Mouse (Mus musculus) kidney, adult 2 months (tissue): ENCODE data around the gene Rerg. TPM values are rescaled to one million over a fixed set of nuclear protein-coding genes. Genes with fewer than 3 reads are reported as not detected.

ENCODE experiments used
- DNase-seq: peaks from one replicate; pipeline ENCODE4 v3.0.0; 2021
- H3K27ac ChIP-seq: fragments of 200-500 bp; 2 replicates; pipeline ENCODE4 v1.5.1; 2012; ENCODE audit warnings: low read depth, low read length, control low read depth, inconsistent platforms; ENCODE audit not compliant: insufficient read depth
- H3K27me3 ChIP-seq: fragments of 200-500 bp; replicated peaks from 2 replicates; pipeline ENCODE4 v1.6.1; 2012; ENCODE audit warnings: mild to moderate bottlenecking, moderate library complexity, low read length, inconsistent platforms; ENCODE audit not compliant: control insufficient read depth, insufficient read depth
- H3K36me3 ChIP-seq: fragments of 200-500 bp; 2 replicates; pipeline ENCODE4 v1.6.1; 2012; ENCODE audit warnings: mild to moderate bottlenecking, moderate library complexity, low read length, inconsistent platforms; ENCODE audit not compliant: control insufficient read depth, insufficient read depth
- H3K4me1 ChIP-seq: fragments of 200-500 bp; 2 replicates; pipeline ENCODE4 v1.6.1; 2011; ENCODE audit warnings: low read length; ENCODE audit not compliant: control insufficient read depth, insufficient read depth
- H3K4me3 ChIP-seq: fragments of 200-500 bp; 2 replicates; pipeline ENCODE4 v1.5.1; 2011; ENCODE audit warnings: mild to moderate bottlenecking, low read depth, low read length, control low read depth; ENCODE audit not compliant: insufficient read depth
- CTCF ChIP-seq: fragments of 200-500 bp; conservative IDR thresholded peaks from 2 replicates; pipeline ENCODE4 v1.5.1; 2011; ENCODE audit warnings: low read depth, mild to moderate bottlenecking, control low read depth, low read length, moderate library complexity, mixed read lengths; ENCODE audit not compliant: insufficient read depth, insufficient read length
- POLR2A ChIP-seq: fragments of 200-500 bp; IDR thresholded peaks from one replicate; pipeline ENCODE4 v1.6.1; 2011; ENCODE audit warnings: low read depth, low read length, control low read depth
- WGBS: fragments of 180-500 bp; shearing (Covaris S2); methylation state at CpG from one replicate; pipeline ENCODE4 v1.1.7; 2018; 5-methylcytosine and 5-hydroxymethylcytosine counted together
- polyA plus RNA-seq: library from polyadenylated mRNA; depleted of rRNA; stranded (reverse); fragments of >200 nt; gene quantifications from 2 replicates; pipeline ENCODE4 v1.2.3, GENCODE M21; 2012

The Rerg gene
- polyA plus RNA-seq, 1 experiment: 6.0 TPM

GRCm38 (mm10) chr6:137142796-137143195 is 27.5 kb downstream of the Rerg start:
- peak overlapping the region; percentile 73; the same call in 1 of the 2 replicates for H3K27ac ChIP-seq
- DNase-seq: peak; percentile 49

GRCm38 (mm10) chr6:137141247-137141820 is 29.0 kb downstream of the Rerg start:
- TF ChIP-seq CTCF (no peak), POLR2A (no peak)
- Histone ChIP-seq H3K27me3 (no peaks in the 10 kb centered on the region), H3K27ac (no peak overlapping the region), H3K4me3 (no peak overlapping the region), H3K36me3 (no peaks in the 10 kb centered on the region), H3K4me1 (0 out of 2 replicates have a peak, but pooled peaks cover 3% of the 10 kb centered on the region)
- WGBS: 75% methylated on average over 5 of the region's 5 CpGs
- no peak for DNase-seq

More at GRCm38 (mm10) chr6:137142796-137143195, 27.5 kb downstream of the Rerg start:
- H3K36me3 ChIP-seq: no peaks in the 10 kb centered on the region
- WGBS: 2% methylated on average over 11 of the region's 11 CpGs
- 0 out of 2 replicates have a peak, but pooled peaks cover 3% of the 10 kb centered on the region for H3K4me1 ChIP-seq
- no peak for TF ChIP-seq POLR2A
- no peak for TF ChIP-seq CTCF
- H3K27me3 ChIP-seq: no peaks in the 10 kb centered on the region
- no peak overlapping the region for H3K4me3 ChIP-seq

- no peak for TF ChIP-seq POLR2A
- TF ChIP-seq CTCF: no peak
- 75% methylated on average over 8 of the region's 8 CpGs for WGBS
- no peaks in the 10 kb centered on the region for H3K4me1 ChIP-seq
- no peaks in the 10 kb centered on the region for H3K27me3 ChIP-seq
- DNase-seq: no peak
- H3K4me3 ChIP-seq: no peak overlapping the region
- H3K27ac ChIP-seq: peak overlapping the region; percentile 64; the same call in 1 of the 2 replicates
- no peaks in the 10 kb centered on the region for H3K36me3 ChIP-seq
These were observed 31.5 kb downstream of the Rerg start for GRCm38 (mm10) chr6:137138822-137139221.

- Histone ChIP-seq H3K27me3 (no peaks in the 10 kb centered on the region), H3K27ac (no peak overlapping the region; the same call in none of the 2 replicates), H3K4me3 (no peak overlapping the region), H3K36me3 (no peaks in the 10 kb centered on the region), H3K4me1 (no peaks in the 10 kb centered on the region)
- WGBS: 35% methylated on average over 3 of the region's 3 CpGs
- TF ChIP-seq POLR2A: no peak
- TF ChIP-seq CTCF: no peak
- DNase-seq: no peak
These were observed 31.9 kb downstream of the Rerg start for GRCm38 (mm10) chr6:137138391-137138790.

- no peak overlapping the region for H3K27ac ChIP-seq
- 72% methylated on average over 4 of the region's 4 CpGs for WGBS
- TF ChIP-seq POLR2A (no peak), CTCF (no peak)
- no peaks in the 10 kb centered on the region for H3K27me3 ChIP-seq
- DNase-seq: no peak
- no peaks in the 10 kb centered on the region for H3K4me1 ChIP-seq
- no peak overlapping the region for H3K4me3 ChIP-seq
- no peaks in the 10 kb centered on the region for H3K36me3 ChIP-seq
These were observed 33.9 kb downstream of the Rerg start for GRCm38 (mm10) chr6:137136401-137136800.

GRCm38 (mm10) chr6:137135506-137136391 is 34.5 kb downstream of the Rerg start:
- no peak for TF ChIP-seq POLR2A
- TF ChIP-seq CTCF: no peak
- H3K27me3 ChIP-seq: no peaks in the 10 kb centered on the region
- no peaks in the 10 kb centered on the region for H3K36me3 ChIP-seq
- WGBS: 43% methylated on average over 20 of the region's 20 CpGs
- no peaks in the 10 kb centered on the region for H3K4me1 ChIP-seq
- peak; percentile 58 for DNase-seq
- peak overlapping the region; percentile 3 for H3K27ac ChIP-seq
- H3K4me3 ChIP-seq: no peak overlapping the region

- TF ChIP-seq CTCF (no peak), POLR2A (no peak)
These were observed 38.5 kb downstream of the Rerg start for GRCm38 (mm10) chr6:137131794-137132193.

More at GRCm38 (mm10) chr6:137131794-137132193, 38.5 kb downstream of the Rerg start:
- Histone ChIP-seq H3K27me3 (no peaks in the 10 kb centered on the region), H3K36me3 (no peaks in the 10 kb centered on the region), H3K27ac (no peak overlapping the region), H3K4me1 (no peaks in the 10 kb centered on the region), H3K4me3 (no peak overlapping the region)
- 95% methylated on average over 1 of the region's 1 CpGs for WGBS
- no peak for DNase-seq
